Mouse (Mus musculus): ENCODE measurements around the gene Mrpl12.
A peak's percentile ranks its signal among the peaks of the same experiment; 100 is the strongest.

The Mrpl12 gene

DNA sequence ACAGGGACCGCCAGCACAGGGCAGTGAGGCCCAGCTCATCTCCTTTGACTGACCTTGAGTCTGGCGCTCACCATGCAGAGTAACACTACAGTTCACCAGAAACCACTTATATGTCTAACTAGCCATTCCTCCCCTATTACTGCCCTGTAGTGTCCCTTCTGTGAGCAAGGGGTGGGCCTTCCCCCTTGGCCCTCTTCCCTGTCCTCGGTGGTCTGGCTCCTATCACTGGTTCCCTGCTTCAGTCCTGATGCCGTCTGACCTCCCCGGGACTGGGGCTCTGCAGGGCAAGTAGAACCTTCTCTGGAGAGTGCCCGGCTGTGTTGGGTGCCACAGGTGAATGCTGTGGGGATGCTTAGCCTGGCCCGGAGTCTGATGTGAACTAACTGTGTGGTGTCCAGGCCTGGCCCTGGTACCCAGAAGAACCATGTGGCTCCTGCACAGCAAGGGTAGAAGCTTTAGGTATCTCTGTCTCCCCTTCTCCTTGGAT, 922 bp upstream of the Mrpl12 start:
- DNase-seq = no peak

- DNase-seq = no peak
These were observed 838 bp downstream of the Mrpl12 start for GRCm38 (mm10) chr11:120485251-120485650.

DNA sequence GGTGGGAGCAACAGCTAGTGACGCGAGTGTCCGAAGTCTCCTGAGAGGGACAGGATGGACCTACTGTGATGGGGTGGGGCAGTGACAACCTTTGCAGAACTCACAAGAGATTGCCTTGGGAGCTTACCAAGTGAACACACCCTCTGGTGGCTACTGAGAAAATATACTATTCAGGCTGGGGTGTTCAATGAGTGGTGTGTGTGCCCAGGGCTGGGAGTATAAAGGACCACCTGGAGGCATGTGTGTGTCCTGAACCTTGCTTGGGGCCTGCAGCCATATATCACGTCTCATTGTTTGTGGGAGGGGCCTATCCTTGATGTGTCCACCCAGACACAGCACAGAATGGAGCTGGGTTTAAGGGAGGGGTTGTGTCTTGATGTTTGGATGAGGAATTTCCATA, 4.1 kb downstream of the Mrpl12 start:
- DNase-seq = no peak

DNA sequence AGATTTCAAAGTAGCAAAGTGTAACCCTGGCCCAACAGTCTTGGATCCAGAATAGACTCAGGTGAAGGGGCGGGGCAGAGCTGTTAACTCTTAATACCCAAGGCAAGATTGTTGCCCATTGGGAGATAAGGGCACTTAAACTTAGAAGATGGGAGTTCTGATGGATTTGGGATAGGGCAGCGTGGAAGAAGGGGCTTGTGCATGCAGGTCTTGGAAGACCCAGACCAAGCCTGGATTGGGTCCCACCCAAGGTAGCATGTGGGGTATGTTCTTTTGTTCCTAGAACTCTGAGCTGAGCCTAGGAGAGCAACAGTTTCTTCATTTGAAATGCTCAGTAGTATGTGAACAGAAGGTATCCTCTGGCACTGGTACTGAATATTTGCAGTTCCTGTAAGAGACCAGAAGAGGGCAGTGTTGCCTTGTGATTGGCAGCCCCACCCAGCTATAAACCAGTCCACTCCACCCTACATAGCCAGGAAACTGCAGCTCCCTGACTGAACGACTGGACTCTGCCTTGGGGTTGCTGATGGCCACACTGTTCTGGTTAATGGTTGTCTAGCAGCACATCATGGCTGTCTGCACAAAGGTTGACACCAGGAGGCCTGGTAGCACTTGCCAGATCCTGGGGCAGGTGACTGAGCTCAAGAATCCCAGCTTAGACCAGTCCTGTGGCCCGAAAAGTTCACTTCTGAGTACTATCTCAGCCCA, 4.8 kb downstream of the Mrpl12 start:
- DNase-seq = peak; percentile 71 to 82

- peak in 1 of 2 experiments; percentile 18 for DNase-seq
These were observed 6.1 kb downstream of the Mrpl12 start for GRCm38 (mm10) chr11:120490291-120491046.

DNA sequence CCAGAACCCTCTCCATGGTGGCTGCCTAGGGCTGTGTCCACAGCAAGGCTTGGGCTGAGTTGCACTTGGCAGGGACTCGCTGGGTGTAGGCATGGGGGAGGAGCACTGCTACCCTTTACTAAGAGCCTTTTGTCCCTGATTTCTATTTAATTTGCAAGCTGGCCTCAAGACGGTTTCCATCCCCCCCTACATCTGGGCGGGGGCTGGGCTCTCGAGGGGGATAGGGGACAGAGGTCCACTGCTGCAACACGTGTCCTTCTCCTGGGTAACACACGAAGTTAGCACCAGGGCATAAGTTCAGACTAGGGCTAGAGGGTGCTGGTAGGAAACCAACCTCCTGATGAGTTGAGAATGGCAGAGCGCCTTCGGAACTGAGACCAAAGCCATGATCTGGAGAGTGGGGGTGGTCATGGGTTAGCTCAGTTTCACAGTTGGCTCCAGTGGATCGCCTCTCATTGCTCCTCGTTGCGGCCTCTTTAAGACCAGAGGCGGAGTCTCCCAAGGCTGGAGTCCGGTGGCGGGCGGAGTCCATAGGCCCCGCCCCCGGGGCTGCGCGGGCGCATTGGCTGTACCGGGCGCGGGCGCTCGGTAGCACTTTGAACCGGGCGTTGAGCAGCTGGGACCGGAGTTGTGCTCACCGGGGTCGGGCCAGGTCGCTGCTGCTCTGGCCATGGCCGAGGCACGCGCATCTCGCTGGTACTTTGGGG, 7.1 kb downstream of the Mrpl12 start, which contains the start of gene Slc25a10:
Gene Slc25a10 (plus strand): TSS at position 524 of the 707 bp plus-strand sequence.
- DNase-seq = peak; percentile 92 to 93

DNA sequence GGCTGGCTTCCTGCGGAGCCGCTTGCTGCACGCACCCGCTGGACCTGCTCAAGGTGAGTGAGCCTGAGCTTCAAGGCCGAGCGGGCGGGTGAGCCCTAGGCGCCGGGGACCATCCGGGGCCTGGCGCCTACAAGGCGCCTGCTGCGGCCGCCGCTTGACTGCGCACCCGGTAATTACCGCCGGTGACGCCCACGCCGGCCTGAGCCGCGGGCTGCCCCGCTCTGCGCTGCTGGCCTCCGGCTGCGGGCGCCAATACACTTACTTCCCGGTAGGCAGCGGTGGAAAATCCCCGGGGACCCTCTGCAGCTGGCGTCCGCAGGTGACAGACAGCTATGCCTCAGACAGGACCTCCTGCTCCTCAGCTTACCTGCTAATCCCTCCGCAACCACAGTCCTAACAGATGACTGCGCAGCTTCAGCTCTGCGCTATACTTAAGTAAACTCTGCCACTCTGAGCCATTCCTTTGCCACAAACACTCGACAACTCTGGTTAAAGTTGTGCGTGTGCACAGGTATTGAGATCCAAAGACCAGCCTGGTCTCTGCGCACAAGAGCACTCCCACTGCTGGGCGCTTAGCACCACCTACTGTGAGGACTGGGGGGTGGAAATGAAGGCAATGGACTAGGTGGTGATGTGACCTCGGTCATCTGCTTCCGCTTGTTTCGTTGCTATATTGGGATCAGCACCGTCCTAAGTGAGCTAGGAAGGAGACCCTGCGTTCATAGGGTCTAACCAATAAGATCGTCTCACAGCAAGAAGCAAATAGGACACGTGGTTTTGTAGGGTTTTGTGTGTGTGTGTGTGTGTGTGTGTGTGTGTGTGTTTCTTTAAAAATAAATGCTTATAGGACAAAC, 7.8 kb downstream of the Mrpl12 start:
- peak; percentile 44 to 54 for DNase-seq

DNA sequence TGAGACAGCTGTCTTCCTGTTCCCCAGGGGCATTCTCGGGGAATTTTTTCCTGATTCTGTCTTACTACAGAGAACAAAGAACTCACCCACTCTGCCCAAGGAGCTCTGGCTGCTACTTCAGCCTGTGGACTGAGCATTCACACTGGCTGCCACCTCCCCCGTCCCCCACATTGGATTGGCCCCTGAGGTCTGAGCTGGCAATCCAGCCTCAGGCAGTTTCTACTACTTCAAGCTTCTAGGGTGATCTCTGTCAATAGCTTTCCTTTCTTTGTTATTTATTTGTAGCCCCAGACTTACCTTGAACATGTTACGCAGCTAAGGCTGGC, 8.4 kb downstream of the Mrpl12 start:
- peak in 1 of 2 experiments; percentile 22 for DNase-seq

GRCm38 (mm10) chr11:120493351-120493750, 8.9 kb downstream of the Mrpl12 start:
- DNase-seq = no peak

GRCm38 (mm10) chr11:120493911-120494310, 9.5 kb downstream of the Mrpl12 start:
- no peak for DNase-seq

- no peak for DNase-seq
These were observed 13.0 kb downstream of the Mrpl12 start for GRCm38 (mm10) chr11:120497436-120497835.

DNA sequence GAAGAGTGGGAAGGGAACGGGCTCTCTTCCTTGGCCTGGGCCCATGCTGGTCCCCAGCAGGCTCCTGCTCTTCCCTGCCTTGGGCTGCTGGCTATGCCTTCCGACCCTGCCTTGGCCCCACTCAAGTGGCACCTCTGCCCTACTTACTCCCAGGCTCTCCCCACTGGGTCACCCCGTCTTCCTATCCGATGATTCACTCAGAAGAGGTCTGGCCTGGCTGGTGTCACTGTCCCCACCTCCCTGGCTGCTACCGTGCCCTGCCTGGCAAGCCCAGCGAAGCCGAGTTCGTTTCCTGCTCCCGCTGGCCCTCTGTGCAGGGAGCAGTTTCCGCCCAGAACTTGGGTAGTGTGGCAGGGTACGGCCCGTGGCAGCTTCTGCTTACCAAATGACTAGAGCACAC, 13.8 kb downstream of the Mrpl12 start:
- no peak for DNase-seq

GRCm38 (mm10) chr11:120498891-120499290, 14.5 kb downstream of the Mrpl12 start:
- DNase-seq = no peak

DNA sequence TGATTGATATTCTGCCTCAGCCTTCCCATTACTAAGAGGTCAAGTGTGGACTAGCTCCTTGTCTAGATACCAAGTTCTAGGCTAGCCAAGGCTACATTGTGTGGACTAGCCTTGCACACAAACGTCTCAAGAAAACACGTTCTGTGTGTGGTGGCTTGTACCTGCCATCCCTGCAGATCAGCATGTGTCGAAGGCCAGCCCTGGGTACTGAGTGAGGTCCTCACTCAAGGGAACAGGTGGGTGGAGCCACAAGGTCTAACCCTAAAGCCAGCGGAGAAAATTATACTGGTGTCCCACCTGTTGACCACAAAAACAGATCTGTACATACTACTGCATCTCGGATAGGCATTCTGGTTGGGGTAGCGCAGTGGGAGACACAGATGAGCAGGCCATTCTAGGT, 15.5 kb downstream of the Mrpl12 start:
- DNase-seq = no peak

- peak; percentile 69 to 83 for DNase-seq
These were observed 15.9 kb downstream of the Mrpl12 start for GRCm38 (mm10) chr11:120500357-120500756.

DNA sequence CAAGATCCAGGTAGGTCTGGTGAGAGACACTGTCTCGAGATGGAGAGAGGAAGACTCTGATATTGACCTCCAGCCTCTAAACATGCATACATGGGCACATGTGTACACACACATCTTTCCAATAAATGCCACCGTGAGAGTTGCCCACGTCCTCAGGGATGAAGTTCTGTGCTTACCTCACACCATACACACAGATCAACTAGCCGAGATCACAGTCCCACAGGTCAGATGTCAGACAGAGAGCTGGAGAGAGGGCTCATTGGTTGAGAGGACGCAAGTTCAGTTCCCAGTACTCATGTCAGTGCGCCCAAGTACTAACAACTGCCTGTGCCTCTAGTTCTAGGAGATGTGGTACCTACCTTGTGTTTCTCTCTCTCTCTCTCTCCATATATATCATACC, 16.6 kb downstream of the Mrpl12 start:
- no peak for DNase-seq

DNA sequence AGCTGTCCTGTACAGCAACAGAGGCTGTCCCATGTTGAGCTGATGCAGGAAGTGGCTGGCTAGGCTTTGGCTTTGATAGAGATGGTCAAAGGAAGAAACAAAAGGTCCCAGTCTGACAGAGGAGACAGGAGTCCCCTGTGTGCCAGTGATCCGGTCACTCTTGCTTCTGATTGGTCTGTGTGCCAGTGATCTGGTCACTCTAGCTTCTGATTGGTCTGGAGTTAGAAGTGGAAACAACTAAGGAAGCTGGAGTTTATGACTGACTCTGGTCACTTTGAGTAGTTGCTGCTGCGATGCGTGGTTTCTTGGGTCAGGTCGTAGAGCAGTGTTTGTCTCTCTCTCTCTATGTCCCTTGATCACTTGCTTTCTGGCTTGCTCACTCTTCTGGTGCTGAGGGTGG, 17.3 kb downstream of the Mrpl12 start:
- no peak for DNase-seq

GRCm38 (mm10) chr11:120505661-120506060, 21.2 kb downstream of the Mrpl12 start:
- DNase-seq = no peak

DNA sequence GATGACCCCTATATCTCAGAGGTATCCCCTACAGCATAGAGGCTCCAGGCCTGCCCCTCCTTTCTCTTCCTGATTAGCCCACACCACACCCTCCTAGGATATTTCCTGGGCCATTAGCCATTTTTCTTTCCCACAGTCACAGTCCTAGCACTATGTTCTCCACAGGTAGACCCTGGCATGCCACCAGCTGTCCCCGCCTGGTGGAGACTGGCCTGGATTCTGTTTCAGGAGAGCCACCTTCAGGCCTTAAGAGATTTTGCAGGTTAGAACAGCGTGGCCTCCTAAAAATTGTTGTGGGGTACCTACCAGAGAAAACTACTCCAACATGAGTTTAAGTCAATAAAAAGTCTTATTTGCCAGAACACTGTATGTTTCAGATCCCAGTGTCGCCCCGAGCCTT, 22.5 kb downstream of the Mrpl12 start:
- DNase-seq = peak; percentile 52 to 69

DNA sequence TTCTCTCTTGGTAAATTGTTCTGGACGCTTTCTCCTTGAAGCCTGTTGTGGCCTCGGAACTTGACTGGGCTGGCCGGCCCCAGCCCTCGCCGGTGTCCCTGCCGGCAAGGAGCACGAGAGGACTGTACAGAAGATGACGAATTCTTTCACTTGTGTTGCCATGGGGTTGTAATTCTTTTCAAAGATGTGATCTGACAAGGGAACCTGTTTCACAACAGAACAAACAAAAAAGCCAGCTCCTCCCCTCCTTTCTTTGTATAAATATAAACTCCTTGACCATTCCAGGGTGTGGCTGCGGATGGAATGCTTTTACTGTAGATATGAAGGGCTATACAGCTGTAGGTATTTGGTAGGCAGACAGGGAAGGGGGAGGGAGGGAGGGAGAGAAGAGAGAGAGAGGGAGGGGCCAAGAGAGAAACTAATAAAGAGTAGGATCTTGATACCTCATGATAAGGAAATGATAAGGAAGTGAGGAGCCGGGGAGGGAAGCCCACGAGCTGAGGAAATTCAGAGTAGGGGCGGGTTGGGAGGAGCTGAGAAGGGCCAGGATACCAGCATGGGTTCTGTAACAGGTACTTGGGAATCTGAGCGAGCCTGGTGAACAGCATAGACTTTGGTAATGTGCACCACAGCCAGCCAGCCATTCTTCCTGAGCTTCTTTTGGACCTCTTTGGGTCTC, 23.3 kb downstream of the Mrpl12 start:
- peak; percentile 47 to 77 for DNase-seq

DNA sequence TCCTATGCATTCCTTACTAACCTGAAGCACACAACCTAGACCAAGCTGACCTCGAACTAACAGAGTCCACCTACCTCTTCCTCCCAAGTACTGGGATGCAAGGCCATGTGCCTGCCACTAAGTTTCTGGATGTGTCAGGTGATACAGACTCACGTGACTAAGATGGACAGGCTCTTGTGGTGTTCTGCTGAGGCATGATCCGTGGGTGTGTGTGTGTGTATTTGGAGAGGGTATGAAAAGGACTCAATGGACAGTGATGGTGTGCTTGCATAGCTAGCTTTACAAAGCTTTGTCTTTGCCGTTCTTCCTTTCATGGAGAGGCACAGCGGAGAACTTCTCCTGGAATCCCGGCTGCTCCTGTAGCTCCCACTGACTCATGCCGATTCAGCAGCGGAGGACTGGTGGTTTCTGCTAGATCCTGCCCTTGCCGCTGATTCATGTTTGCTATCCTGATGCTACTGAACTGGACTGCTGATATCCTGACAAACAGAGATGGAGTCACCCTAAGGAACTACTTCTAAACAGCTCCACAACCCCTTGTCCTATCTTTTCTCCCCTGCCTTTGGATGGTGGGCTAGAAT, 24.0 kb downstream of the Mrpl12 start:
- DNase-seq = no peak

DNA sequence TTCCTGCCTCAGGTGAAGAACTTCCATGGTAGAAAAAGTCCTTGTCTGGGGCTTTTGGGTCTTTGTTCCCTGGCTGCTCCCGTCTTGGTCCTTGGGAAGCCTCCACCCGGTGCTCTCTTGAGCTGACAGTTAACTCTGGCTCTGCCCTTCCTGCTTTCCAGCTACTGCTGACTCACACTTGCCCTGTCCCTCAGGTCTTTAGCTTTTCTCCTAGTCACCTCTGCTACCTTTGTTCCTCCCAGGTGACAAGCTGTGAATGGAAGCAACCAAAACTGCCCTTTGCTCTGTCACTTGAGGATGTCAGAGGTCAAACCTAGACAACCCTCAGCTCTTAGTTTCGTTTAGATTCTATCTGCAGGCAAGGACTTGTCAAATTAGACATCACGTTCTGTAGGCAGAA, 25.5 kb downstream of the Mrpl12 start:
- DNase-seq = peak in 1 of 2 experiments; percentile 15
